Mouse (Mus musculus): ENCODE results near the gene Syt6. TPM values are rescaled to one million over a fixed set of nuclear protein-coding genes. Genes with fewer than 3 reads are reported as not detected.

Gene Syt6
- polyA plus RNA-seq (2015; fragmentation: Nextera tagmentation; extraction: Ambion mirVana) = 2.5 and 2.6 TPM in 2 replicates

- no peak for ATAC-seq (ENCODE audit: insufficient read depth, low FRiP score, low read depth)
- no peaks in the 10 kb centered on the region for H3K9me3 ChIP-seq
- no peak within 1 kb of the TSS for H3K27ac ChIP-seq
- no peak within 1 kb of the TSS for H3K9ac ChIP-seq
- peak within 1 kb of the TSS; percentile 90 for H3K4me2 ChIP-seq
- peak within 1 kb of the TSS; percentile 48 for H3K4me3 ChIP-seq (replicated peaks)
- no peaks in the 10 kb centered on the region for H3K36me3 ChIP-seq
- peaks cover 53% of the 10 kb centered on the region for H3K27me3 ChIP-seq (replicated peaks)
- WGBS = 2% methylated on average over 44 of the region's 44 CpGs
- peaks cover 17% of the 10 kb centered on the region for H3K4me1 ChIP-seq
These were observed at the start of gene Syt6 for GRCm38 (mm10) chr3:103575156-103575892. Gene Syt6 (plus strand): TSS chr3:103575231.

GRCm38 (mm10) chr3:103526201-103526704, 48.8 kb upstream of the Syt6 start:
- WGBS = 69% methylated on average over 4 of the region's 4 CpGs
- H3K4me2 ChIP-seq = no peak overlapping the region
- H3K9me3 ChIP-seq = no peaks in the 10 kb centered on the region
- no peaks in the 10 kb centered on the region for H3K27me3 ChIP-seq (replicated peaks)
- H3K9ac ChIP-seq = no peak overlapping the region
- H3K27ac ChIP-seq = no peak overlapping the region
- H3K36me3 ChIP-seq = no peaks in the 10 kb centered on the region
- H3K4me3 ChIP-seq (replicated peaks) = no peak overlapping the region
- no peak for ATAC-seq (ENCODE audit: insufficient read depth, low FRiP score, low read depth)
- H3K4me1 ChIP-seq = no peaks in the 10 kb centered on the region

GRCm38 (mm10) chr3:103526864-103527263, 48.2 kb upstream of the Syt6 start:
- Histone ChIP-seq H3K4me3 (replicated peaks) (no peak overlapping the region), H3K27me3 (replicated peaks) (no peaks in the 10 kb centered on the region), H3K4me1 (no peaks in the 10 kb centered on the region), H3K27ac (no peak overlapping the region), H3K9ac (no peak overlapping the region), H3K4me2 (no peak overlapping the region), H3K36me3 (no peaks in the 10 kb centered on the region), H3K9me3 (no peaks in the 10 kb centered on the region)
- WGBS = 30% methylated on average over 2 of the region's 2 CpGs
- no peak for ATAC-seq (ENCODE audit: insufficient read depth, low FRiP score, low read depth)

- Histone ChIP-seq H3K27me3 (replicated peaks) (no peaks in the 10 kb centered on the region), H3K4me2 (no peak overlapping the region), H3K4me3 (replicated peaks) (no peak overlapping the region), H3K36me3 (no peaks in the 10 kb centered on the region), H3K4me1 (0 out of 2 replicates have a peak, but pooled peaks cover 3% of the 10 kb centered on the region), H3K9ac (no peak overlapping the region), H3K9me3 (no peaks in the 10 kb centered on the region), H3K27ac (no peak overlapping the region)
- no peak for ATAC-seq (ENCODE audit: insufficient read depth, low FRiP score, low read depth)
- WGBS = 93% methylated on average over 9 of the region's 9 CpGs
These were observed 41.0 kb upstream of the Syt6 start for GRCm38 (mm10) chr3:103534036-103534435.

GRCm38 (mm10) chr3:103535207-103535606, 39.8 kb upstream of the Syt6 start:
- Histone ChIP-seq H3K4me1 (0 out of 2 replicates have a peak, but pooled peaks cover 3% of the 10 kb centered on the region), H3K27ac (no peak overlapping the region), H3K4me2 (no peak overlapping the region), H3K9me3 (no peaks in the 10 kb centered on the region), H3K36me3 (no peaks in the 10 kb centered on the region), H3K4me3 (replicated peaks) (no peak overlapping the region), H3K27me3 (replicated peaks) (no peaks in the 10 kb centered on the region), H3K9ac (no peak overlapping the region)
- ATAC-seq (ENCODE audit: insufficient read depth, low FRiP score, low read depth) = no peak
- 34% methylated on average over 5 of the region's 5 CpGs for WGBS

GRCm38 (mm10) chr3:103539148-103539547, 35.9 kb upstream of the Syt6 start:
- Histone ChIP-seq H3K9me3 (no peaks in the 10 kb centered on the region), H3K27me3 (replicated peaks) (no peaks in the 10 kb centered on the region), H3K27ac (no peak overlapping the region), H3K4me1 (0 out of 2 replicates have a peak, but pooled peaks cover 3% of the 10 kb centered on the region), H3K36me3 (no peaks in the 10 kb centered on the region), H3K9ac (no peak overlapping the region), H3K4me2 (no peak overlapping the region), H3K4me3 (replicated peaks) (no peak overlapping the region)
- no peak for ATAC-seq (ENCODE audit: insufficient read depth, low FRiP score, low read depth)
- 59% methylated on average over 7 of the region's 7 CpGs for WGBS

- H3K9ac ChIP-seq = no peak overlapping the region
- H3K36me3 ChIP-seq = no peaks in the 10 kb centered on the region
- no peaks in the 10 kb centered on the region for H3K9me3 ChIP-seq
- no peaks in the 10 kb centered on the region for H3K27me3 ChIP-seq (replicated peaks)
- 36% methylated on average over 2 of the region's 2 CpGs for WGBS
- no peak overlapping the region for H3K27ac ChIP-seq
- no peaks in the 10 kb centered on the region for H3K4me1 ChIP-seq
- H3K4me2 ChIP-seq = no peak overlapping the region
- ATAC-seq (ENCODE audit: insufficient read depth, low FRiP score, low read depth) = no peak
- H3K4me3 ChIP-seq (replicated peaks) = no peak overlapping the region
These were observed 28.9 kb upstream of the Syt6 start for GRCm38 (mm10) chr3:103546166-103546565.

- Histone ChIP-seq H3K27me3 (replicated peaks) (no peaks in the 10 kb centered on the region), H3K27ac (no peak overlapping the region), H3K9me3 (no peaks in the 10 kb centered on the region), H3K4me2 (no peak overlapping the region), H3K9ac (no peak overlapping the region), H3K36me3 (no peaks in the 10 kb centered on the region), H3K4me3 (replicated peaks) (no peak overlapping the region), H3K4me1 (no peaks in the 10 kb centered on the region)
- no peak for ATAC-seq (ENCODE audit: insufficient read depth, low FRiP score, low read depth)
- WGBS = 49% methylated on average over 3 of the region's 3 CpGs
These were observed 28.4 kb upstream of the Syt6 start for GRCm38 (mm10) chr3:103546626-103547025.

- H3K4me2 ChIP-seq = no peak overlapping the region
- WGBS = 78% methylated on average over 5 of the region's 5 CpGs
- H3K27ac ChIP-seq = no peak overlapping the region
- no peaks in the 10 kb centered on the region for H3K9me3 ChIP-seq
- H3K4me3 ChIP-seq (replicated peaks) = no peak overlapping the region
- no peak overlapping the region for H3K9ac ChIP-seq
- ATAC-seq (ENCODE audit: insufficient read depth, low FRiP score, low read depth) = no peak
- no peaks in the 10 kb centered on the region for H3K27me3 ChIP-seq (replicated peaks)
- no peaks in the 10 kb centered on the region for H3K36me3 ChIP-seq
- no peaks in the 10 kb centered on the region for H3K4me1 ChIP-seq
These were observed 24.8 kb upstream of the Syt6 start for GRCm38 (mm10) chr3:103550236-103550635.

- Histone ChIP-seq H3K9me3 (no peaks in the 10 kb centered on the region), H3K4me3 (replicated peaks) (no peak overlapping the region), H3K36me3 (no peaks in the 10 kb centered on the region), H3K4me2 (no peak overlapping the region), H3K27ac (no peak overlapping the region), H3K27me3 (replicated peaks) (0 out of 2 replicates have a peak, but pooled peaks cover under 1% of the 10 kb centered on the region), H3K9ac (no peak overlapping the region), H3K4me1 (no peaks in the 10 kb centered on the region)
- no peak for ATAC-seq (ENCODE audit: insufficient read depth, low FRiP score, low read depth)
- 59% methylated on average over 3 of the region's 3 CpGs for WGBS
These were observed 7.8 kb upstream of the Syt6 start for GRCm38 (mm10) chr3:103567226-103567625.

- Histone ChIP-seq H3K4me3 (replicated peaks) (no peak overlapping the region), H3K9ac (no peak overlapping the region), H3K9me3 (no peaks in the 10 kb centered on the region), H3K27ac (no peak overlapping the region), H3K4me2 (no peak overlapping the region), H3K36me3 (no peaks in the 10 kb centered on the region), H3K4me1 (peaks cover 17% of the 10 kb centered on the region), H3K27me3 (replicated peaks) (peaks cover 51% of the 10 kb centered on the region)
- ATAC-seq (ENCODE audit: insufficient read depth, low FRiP score, low read depth) = no peak
- WGBS = 72% methylated on average over 4 of the region's 4 CpGs
These were observed 2.5 kb upstream of the Syt6 start for GRCm38 (mm10) chr3:103572526-103572925.

GRCm38 (mm10) chr3:103573106-103573790, 1.8 kb upstream of the Syt6 start:
- Histone ChIP-seq H3K4me2 (peak overlapping the region; percentile 22), H3K27me3 (replicated peaks) (peaks cover 53% of the 10 kb centered on the region)

More at GRCm38 (mm10) chr3:103573106-103573790, 1.8 kb upstream of the Syt6 start:
- H3K4me3 ChIP-seq (replicated peaks) = no peak overlapping the region
- H3K36me3 ChIP-seq = no peaks in the 10 kb centered on the region
- H3K4me1 ChIP-seq = peaks cover 17% of the 10 kb centered on the region
- H3K27ac ChIP-seq = no peak overlapping the region
- 3% methylated on average over 20 of the region's 20 CpGs for WGBS
- H3K9me3 ChIP-seq = no peaks in the 10 kb centered on the region
- ATAC-seq (ENCODE audit: insufficient read depth, low FRiP score, low read depth) = no peak
- no peak overlapping the region for H3K9ac ChIP-seq
